Mouse (Mus musculus) lung, adult 2 months (tissue): ENCODE measurements at regions not wholly inside any gene's neighbourhood (a gene's known extent, or its start where the extent isn't known, plus 50 kb on each side); places are given as distances from the start of the nearest gene placed in this dataset.

ENCODE experiments used
- DNase-seq: peaks from one replicate; pipeline ENCODE4 v3.0.0; 2022
- H3K4me1 ChIP-seq: fragments of 200-500 bp; 2 replicates; pipeline ENCODE4 v1.6.1; 2011; ENCODE audit warnings: low read length; ENCODE audit not compliant: control insufficient read depth, insufficient read depth
- H3K4me3 ChIP-seq: fragments of 200-500 bp; replicated peaks from 2 replicates; pipeline ENCODE3; 2011; ENCODE audit warnings: low read depth, mild to moderate bottlenecking, control low read depth, low read length; ENCODE audit errors: extremely low read depth
- CTCF ChIP-seq: fragments of 200-500 bp; IDR thresholded peaks from 2 replicates; pipeline ENCODE4 v1.5.1; 2011; ENCODE audit warnings: mild to moderate bottlenecking, low read length, control low read depth; ENCODE audit not compliant: insufficient read depth
- POLR2A ChIP-seq: fragments of 200-500 bp; IDR thresholded peaks from 2 replicates; pipeline ENCODE4 v1.6.1; 2011; ENCODE audit warnings: low read depth, mild to moderate bottlenecking, control low read depth, low read length, borderline replicate concordance; ENCODE audit errors: extremely low read depth
- whole genome bisulfite sequencing: fragments of 180-500 bp; shearing (Covaris S2); methylation state at CpG from one replicate; pipeline ENCODE4 v1.1.7; 2018; 5-methylcytosine and 5-hydroxymethylcytosine counted together

DNA sequence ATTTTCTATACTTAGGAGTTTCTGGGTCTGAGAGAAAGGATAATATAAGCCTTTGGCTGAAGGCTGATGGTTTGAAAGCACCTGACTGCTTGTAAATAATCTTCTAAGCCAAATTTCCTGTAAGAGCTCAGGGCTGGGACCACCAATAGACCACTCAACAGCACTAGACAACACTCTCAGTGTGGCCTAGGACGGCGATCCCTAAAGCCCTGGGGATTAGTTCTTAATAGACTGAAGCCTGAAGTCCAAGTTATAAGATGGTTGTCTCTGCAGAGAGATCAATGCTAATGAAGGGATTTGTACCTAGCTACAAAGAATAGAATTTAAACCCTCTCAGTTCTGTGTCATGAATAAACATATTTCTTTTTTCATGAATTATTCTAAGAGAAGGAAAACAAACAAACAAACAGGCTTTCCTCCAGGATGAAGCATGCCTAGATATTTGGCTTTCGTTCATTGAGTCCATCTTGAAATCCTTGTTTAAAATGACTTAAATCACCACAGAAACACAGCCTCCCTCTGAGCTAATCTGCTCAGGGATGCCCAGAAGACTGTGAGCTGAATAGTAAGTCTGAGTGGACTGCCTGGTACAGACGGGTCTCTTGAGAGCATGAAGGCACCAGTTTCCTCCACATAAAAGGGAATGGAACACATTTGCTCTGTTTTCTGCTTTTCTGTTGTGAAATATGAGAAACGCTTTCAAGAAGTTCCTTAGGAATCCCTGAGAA, 892.3 kb downstream of the Gsdmc2 start:
- no peaks in the 10 kb centered on the region for H3K4me1 ChIP-seq
- DNase-seq, result no peak
- H3K4me3 ChIP-seq, result no peak overlapping the region
- TF ChIP-seq POLR2A (no peak), CTCF (no peak)
- WGBS, result 73% methylated on average over 5 of the region's 5 CpGs

DNA sequence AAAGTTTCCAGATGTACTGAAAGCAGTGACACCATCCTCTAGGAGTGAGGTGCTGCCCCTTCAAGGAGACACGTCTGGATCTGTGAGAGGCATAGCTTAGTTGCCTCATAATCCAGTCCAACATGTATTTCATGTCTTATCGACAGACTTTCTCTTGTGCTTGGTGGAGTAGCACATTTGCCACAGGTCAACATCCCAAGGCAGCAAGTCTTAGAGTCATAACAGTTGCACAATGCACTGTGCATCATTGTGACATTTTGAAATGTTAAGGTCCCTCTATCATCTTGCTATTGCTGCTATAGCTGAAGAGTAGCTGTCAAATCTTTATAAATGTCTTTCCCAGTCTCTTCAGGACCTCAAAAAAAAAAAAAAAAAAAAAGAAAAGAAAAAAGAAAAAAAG, 905.6 kb downstream of the Gsdmc2 start:
- TF ChIP-seq CTCF (no peak), POLR2A (no peak)
- no peak overlapping the region for H3K4me3 ChIP-seq
- WGBS, result 72% methylated on average over 2 of the region's 2 CpGs
- no peaks in the 10 kb centered on the region for H3K4me1 ChIP-seq
- DNase-seq, result no peak

DNA sequence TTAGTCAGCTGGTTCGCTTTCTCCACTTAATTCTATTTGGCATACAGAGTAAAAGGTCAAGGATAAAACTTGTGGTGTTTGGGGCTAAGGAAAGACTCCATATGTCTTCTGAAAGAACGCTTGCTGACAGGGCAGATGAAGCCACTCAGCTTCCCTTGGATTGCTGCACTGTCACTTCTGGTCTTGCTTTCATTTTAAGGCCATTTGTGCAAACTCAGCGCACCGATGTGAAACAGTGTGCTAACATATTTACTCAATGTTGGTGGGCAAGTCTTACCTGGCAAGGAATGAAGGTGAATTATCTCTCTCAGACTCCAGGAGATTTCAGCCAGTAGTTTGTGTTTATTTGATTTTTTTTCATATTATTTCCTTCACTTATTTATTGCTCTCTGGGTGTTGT, 907.2 kb downstream of the Gsdmc2 start:
- DNase-seq, result no peak
- 73% methylated on average over 4 of the region's 4 CpGs for WGBS
- Histone ChIP-seq H3K4me3 (no peak overlapping the region), H3K4me1 (no peaks in the 10 kb centered on the region)
- TF ChIP-seq CTCF, result no peak
- no peak for TF ChIP-seq POLR2A

DNA sequence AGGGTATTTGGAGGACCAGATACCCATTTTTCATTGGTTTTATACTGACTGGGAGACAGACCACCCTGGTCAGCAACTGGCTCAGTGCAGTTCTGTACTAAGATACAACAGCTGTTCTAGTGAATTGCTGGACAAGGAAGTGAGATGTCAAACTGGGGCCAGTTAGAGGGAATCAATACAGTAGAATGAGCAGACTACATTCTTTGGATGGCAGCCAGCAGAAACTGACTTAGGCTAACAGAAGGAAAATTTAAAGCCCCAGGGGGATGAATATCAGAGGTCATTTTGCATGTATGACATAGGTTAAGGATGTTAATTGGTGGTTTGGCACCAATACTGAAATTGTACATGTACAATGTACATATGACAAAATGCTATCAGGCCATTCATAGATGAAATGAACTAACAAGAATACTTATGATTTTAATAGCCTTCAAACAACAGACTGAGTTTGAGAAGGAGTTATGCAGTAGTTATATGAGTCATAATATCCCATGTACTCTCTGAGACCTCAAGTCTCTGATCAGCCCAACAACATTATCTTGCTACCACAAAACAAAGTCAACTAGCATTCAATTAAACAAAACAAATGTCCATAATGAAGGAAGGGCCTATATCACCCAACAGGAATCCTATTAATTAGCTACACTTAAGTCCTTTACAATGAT, 910.3 kb downstream of the Gsdmc2 start:
- no peaks in the 10 kb centered on the region for H3K4me1 ChIP-seq
- H3K4me3 ChIP-seq, result no peak overlapping the region
- TF ChIP-seq POLR2A (no peak), CTCF (no peak)
- DNase-seq, result no peak

DNA sequence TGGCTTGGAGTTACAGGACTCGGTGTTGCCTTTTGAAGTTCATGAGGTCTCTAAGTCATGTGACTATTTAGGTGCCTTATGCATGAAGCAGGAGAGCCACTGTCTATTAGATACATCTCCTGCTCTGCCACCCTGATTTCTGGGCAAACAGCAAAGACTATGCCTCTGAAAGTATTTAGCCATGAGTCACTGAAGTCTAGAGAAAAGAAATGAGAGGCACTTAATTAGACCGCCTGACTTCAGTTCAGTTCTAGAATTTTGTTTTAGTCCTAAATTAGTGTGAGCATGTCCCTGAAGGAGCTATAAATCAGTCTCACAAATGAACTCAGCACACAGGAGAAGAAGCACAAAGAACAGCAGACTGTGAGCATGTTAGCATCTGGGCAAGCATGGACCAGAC, 924.5 kb downstream of the Gsdmc2 start:
- Histone ChIP-seq H3K4me1 (no peaks in the 10 kb centered on the region), H3K4me3 (no peak overlapping the region)
- no peak for DNase-seq
- no peak for TF ChIP-seq CTCF
- TF ChIP-seq POLR2A, result no peak
- 89% methylated on average over 2 of the region's 2 CpGs for WGBS

DNA sequence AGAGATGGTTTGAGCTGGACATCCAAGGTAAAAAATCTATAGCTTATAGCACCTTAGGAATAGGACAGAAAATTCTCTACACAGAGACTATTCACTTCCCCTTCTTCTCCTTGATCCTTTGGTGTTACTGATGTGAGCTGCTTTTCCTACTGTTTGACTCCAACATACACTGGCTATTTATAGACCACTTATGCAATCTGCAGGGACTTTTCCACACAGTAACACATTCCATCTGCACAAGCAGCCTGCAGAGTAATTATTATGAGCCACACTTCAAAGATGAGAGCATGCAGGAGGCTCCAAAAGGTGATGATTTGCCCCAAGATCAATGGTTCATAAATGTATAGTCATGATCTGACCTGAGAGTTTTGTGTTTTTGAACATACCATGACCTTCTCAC, 925.7 kb downstream of the Gsdmc2 start:
- TF ChIP-seq CTCF (no peak), POLR2A (no peak)
- H3K4me3 ChIP-seq, result no peak overlapping the region
- DNase-seq, result no peak
- H3K4me1 ChIP-seq, result no peaks in the 10 kb centered on the region

DNA sequence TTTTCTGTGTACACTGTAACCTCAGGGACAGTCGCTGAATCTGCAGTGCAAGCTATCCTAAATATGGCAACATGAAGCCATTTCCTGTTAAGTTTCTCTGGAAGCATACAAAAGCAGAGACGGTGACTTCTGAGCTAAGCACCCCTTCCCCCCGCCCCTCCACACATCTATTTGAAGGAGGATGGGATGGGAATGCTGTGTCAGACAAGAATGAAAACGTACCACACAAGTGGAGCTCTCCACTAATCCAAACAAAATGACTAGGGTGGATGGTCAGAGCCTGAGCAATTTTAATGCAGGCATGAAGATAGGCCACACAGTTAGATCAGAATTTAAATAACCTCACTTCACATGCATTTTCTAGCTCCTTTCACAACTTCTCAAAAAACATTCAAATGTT, 936.6 kb downstream of the Gsdmc2 start:
- DNase-seq, result no peak
- TF ChIP-seq POLR2A (no peak), CTCF (no peak)
- WGBS, result 30% methylated on average over 4 of the region's 4 CpGs

DNA sequence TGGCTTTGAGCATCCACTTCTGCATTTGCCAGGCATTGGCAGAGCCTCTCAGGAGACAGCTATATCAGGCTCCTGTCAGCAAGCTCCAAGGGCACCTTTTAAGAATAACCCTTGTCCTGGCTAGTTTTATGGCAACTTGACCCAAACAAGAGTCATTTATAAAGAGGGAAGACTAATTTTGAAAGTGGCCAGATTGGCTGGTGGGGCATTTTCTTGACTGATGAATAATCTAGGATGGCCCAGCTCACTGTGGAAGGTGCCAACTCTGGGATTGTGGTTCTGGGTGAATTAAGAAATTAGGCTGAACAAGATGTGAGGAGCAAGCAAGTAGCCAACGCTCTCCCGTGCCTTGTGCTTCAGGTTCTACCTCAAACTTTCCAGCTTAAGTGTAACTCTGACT, 937.8 kb downstream of the Gsdmc2 start:
- Histone ChIP-seq H3K4me1 (peaks cover 3% of the 10 kb centered on the region), H3K4me3 (no peak overlapping the region)
- TF ChIP-seq CTCF (no peak), POLR2A (no peak)
- DNase-seq, result no peak
- WGBS, result 97% methylated on average over 2 of the region's 2 CpGs

More for the DNA sequence above, 936.6 kb downstream of the Gsdmc2 start:
- H3K4me1 ChIP-seq, result no peaks in the 10 kb centered on the region; the same call in 1 of the 2 replicates
- H3K4me3 ChIP-seq, result no peak overlapping the region

DNA sequence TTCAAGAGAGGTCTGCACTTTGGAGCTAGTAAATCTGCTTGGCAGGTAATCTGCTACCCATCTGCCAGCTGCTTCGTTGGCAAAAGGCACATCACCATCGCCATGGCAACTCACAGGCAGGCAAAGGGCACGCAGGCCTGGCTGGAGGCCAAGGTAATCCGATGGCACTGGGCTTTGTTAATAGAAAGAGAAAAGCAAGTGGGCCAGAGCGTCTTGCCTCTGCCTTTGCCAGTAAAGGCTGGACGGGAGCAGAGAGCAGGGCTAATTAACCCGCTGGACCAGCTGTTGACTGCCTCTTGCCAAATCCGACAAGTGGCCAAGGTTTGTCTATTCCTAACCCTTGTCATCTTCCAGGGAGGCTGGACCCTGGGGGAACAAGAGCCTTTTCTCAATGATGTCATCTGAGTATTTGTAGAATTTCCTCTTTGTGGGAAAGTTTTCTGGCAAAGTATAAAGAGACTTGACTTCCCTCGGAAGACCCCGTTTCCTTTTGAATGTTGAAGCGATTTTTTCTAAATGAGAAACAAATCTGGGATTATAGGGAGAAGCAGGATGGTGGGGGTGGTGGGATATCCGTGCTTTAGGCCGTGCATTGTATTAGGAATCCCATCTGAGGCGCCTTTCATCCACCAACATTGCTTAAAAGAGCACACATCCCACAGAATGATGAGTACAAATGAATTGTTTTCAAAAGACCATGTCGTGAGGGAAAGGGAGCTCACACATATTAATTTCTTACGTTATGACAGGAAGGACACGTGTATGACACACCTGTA, 941.7 kb downstream of the Gsdmc2 start:
- TF ChIP-seq POLR2A (no peak), CTCF (no peak)
- DNase-seq, result peak; percentile 3
- no peak overlapping the region for H3K4me3 ChIP-seq
- peaks cover 3% of the 10 kb centered on the region for H3K4me1 ChIP-seq
- 27% methylated on average over 17 of the region's 17 CpGs for WGBS

DNA sequence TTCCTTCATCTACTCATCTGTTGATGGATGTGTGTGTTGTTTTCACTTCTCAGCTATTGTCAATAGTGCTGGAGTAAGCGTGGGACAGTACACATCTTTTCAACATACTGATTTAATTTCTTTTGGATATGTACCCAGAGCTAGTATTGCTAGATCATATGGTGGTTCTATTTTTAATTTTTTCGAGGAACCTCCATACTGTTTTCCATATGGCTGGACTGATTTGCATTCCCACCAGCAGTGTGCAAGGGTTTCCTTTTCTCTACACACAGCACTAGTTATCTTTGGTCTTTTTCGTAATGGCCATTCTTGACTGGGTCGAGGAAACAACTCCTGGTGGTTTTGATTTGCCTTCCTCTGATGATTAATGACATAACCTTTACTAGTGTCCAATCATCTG, 943.0 kb downstream of the Gsdmc2 start:
- TF ChIP-seq CTCF (no peak), POLR2A (no peak)
- Histone ChIP-seq H3K4me3 (no peak overlapping the region), H3K4me1 (peaks cover 3% of the 10 kb centered on the region)
- WGBS, result 83% methylated on average over 4 of the region's 4 CpGs
- no peak for DNase-seq
